Mouse (Mus musculus): Measurements from ENCODE around the gene Tuba3a. TPM values are rescaled to one million over a fixed set of nuclear protein-coding genes. Genes with fewer than 3 reads are reported as not detected.

The Tuba3a gene
- not detected for total RNA-seq (2023)

DNA sequence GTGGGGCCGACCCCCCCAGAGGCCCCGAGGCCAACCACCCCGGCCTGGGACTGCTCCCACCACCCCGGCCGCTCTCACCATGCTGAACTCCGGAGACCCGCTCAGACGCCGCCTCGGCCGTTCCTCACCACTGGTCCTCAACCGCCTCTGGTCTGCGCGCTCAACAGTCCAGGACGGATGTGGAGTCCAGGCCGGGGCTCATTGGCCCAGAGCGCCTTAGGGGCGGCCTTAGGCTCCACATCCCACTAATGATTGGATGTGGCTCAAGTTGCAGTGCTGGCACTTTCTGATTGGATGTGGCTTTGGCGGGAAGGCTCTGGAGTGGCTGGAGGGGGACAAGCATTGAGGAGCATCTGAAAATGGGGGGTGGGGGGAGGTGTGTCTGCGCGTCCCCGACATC, at the start of gene Tuba3a:
Gene Tuba3a, minus strand, starts transcription at position 153 of the 400 bp plus-strand sequence.

DNA sequence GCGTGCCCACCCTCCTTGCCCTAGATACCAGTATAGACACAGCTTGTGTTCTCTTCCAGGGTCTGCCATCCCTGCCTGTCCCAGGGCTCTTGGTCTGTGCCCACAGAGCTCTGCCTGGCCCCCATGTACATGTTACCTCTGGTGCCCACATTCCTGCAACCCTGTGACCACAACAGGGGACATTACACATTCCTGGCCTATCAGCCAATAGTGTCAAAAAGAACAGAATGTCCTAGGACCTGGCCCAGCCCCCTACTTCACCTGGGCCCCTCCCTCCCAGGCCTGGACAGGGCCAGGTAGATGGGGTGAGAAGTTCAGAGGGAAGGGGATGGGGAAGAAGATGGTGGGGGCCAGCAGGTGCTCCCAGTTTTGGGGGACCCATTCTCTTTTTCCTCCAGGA, 34.5 kb upstream of the Tuba3a start, which contains the start of gene Scnn1a:
Gene Scnn1a, plus strand, starts transcription at position 337 of the 400 bp plus-strand sequence.

GRCm38 (mm10) chr6:125313546-125314230, 27.8 kb upstream of the Tuba3a start, which contains the start of gene Ltbr:
Gene Ltbr, minus strand, starts transcription at chr6:125313885.

DNA sequence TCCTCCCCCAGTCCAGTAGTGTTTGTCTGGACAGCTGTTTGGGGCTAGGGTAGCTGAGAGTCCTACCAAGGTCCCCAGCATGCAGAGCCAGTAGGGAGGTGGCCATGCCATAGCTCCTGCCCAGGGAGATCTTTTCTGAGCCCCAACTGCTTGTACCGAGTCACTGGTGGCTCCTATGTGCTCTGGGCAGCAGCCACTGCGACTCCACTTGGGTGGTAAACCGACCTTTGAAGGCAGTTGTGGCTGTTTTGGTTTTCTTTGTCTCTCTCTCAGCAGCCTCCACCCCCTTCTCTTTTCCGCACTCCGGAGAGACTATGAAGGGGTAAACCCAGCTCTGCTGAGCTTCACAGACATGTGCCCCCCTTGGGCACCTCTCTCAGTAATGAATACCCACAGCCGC, 49.1 kb downstream of the Tuba3a start, which contains the start of gene Cd27:
Gene Cd27, minus strand, starts transcription at position 229 of the 400 bp plus-strand sequence.

DNA sequence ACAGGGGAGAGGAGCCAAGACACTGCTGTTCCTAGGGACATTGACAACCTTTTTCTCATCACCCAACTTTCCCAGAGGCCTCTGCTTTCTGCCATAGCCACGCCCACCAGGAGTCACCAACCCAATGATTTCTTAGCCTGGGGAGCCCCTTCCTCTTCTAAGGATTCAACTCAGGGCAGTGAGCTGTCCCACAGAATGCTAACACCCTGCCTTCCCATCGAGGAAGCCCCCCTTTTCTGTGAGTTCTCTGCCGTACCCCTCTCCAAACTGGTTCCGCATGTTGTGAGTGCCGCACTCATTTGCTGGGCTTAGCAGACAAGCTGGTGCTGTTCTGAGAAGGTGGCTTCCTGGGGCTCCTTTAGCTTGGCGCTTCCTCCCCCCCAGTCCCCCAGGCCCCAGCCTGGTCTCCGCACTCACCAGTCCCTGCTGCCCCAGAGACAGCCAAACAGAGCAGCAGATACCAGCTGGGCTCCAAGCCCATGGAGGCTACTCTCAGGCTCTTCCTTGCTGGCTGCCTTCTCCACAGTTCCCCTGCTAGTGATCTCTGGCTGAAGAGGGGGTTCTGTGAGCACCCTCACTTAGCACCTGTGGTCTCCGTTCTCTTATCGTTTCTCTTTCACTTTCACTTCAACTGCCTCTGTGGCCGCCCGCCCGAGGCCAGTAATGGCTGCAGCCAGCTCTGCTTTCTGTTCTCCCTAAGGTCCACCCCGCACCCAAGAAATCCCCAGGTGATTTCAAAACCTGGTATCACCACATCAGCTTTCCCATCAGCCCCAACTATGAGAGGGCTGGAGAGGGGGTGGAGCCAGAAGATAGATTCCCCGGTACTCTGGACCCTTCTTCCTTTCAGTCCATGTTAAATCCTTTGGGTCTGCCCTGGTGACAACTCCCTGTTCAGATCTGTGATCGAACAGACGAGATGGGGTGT, 54.5 kb downstream of the Tuba3a start, which contains the start of gene Tapbpl:
Gene Tapbpl, minus strand, starts transcription at position 744 of the 928 bp plus-strand sequence.

Other genes with a start within 250 kb of the Tuba3a start
- gene Ing4, start 246.3 kb downstream of the Tuba3a start, total RNA-seq (2023), result 10 to 100 TPM; 76.9 to 88.3 TPM
- gene Acrbp, start 236.4 kb downstream of the Tuba3a start, total RNA-seq (2023), result 10 to 100 TPM; 15.8 to 19.3 TPM
- gene Lpar5, start 218.1 kb downstream of the Tuba3a start, total RNA-seq (2023), result 10 to 100 TPM; 24.2 to 32.6 TPM
- 100 to 1,000 TPM; 305 to 319 TPM for gene Chd4, start 190.1 kb downstream of the Tuba3a start, total RNA-seq (2023)
- gene Nop2, start 154.1 kb downstream of the Tuba3a start, total RNA-seq (2023), result 10 to 100 TPM; 40.2 to 48.8 TPM
- 10 to 100 TPM; 32.4 to 38.0 TPM for gene Iffo1, start 140.8 kb downstream of the Tuba3a start, total RNA-seq (2023)
- 100 to 1,000 TPM; 489 to 500 TPM for gene Gapdh, start 119.6 kb downstream of the Tuba3a start, total RNA-seq (2023)
- 10 to 100 TPM; 37.7 to 50.9 TPM for gene Ncapd2, start 94.3 kb downstream of the Tuba3a start, total RNA-seq (2023)
- gene Mrpl51, start 94.2 kb downstream of the Tuba3a start, total RNA-seq (2023), result 10 to 100 TPM; 31.9 to 37.3 TPM
- 100 to 1,000 TPM; 124 to 130 TPM for gene Vamp1, start 70.5 kb downstream of the Tuba3a start, total RNA-seq (2023)
- 10 to 100 TPM; 50.8 to 54.1 TPM for gene Tapbpl, start 54.2 kb downstream of the Tuba3a start, total RNA-seq (2023)
- 100 to 1,000 TPM; 272 to 287 TPM for gene Cd27, start 49.0 kb downstream of the Tuba3a start, total RNA-seq (2023)
- gene Ltbr, start 27.8 kb upstream of the Tuba3a start, total RNA-seq (2023), result 1 to 10 TPM; 1.2 to 2.1 TPM
- gene Scnn1a, start 34.6 kb upstream of the Tuba3a start, total RNA-seq (2023), result under 1 TPM in 1 of 2 experiments, not detected in 1; 0.41 TPM
- 10 to 100 TPM; 50.9 to 60.6 TPM for gene Tnfrsf1a, start 63.3 kb upstream of the Tuba3a start, total RNA-seq (2023)
- gene Plekhg6, start 94.8 kb upstream of the Tuba3a start, total RNA-seq (2023), result not detected
- gene Cd9, start 208.7 kb upstream of the Tuba3a start, total RNA-seq (2023), result 10 to 100 TPM; 22.2 to 28.0 TPM